Mouse (Mus musculus) forebrain, embryonic 11.5 days (tissue): Measurements from ENCODE around the gene Trip6. TPM values are rescaled to one million over a fixed set of nuclear protein-coding genes. Genes with fewer than 3 reads are reported as not detected.

Experiments used
- ATAC-seq: fragments of 200-750 bp; cut with Nextera tagmentation; replicated peaks from 2 replicates; pipeline ENCODE4 v1.8.0; 2017; ENCODE audit warnings: moderate TSS enrichment; ENCODE audit not compliant: low FRiP score
- DNase-seq: peaks from one replicate; pipeline ENCODE4 v3.0.0-alpha.2; 2017; ENCODE audit warnings: low spot score
- H3K27ac ChIP-seq: fragments of 300-500 bp; sonication (generic); 2 replicates; pipeline ENCODE4 v1.5.1; 2014; ENCODE audit warnings: low read depth, low read length
- H3K27me3 ChIP-seq: fragments of 300-500 bp; sonication (generic); 2 replicates; pipeline ENCODE4 v1.6.1; 2014; ENCODE audit warnings: mild to moderate bottlenecking, low read length, mixed read lengths; ENCODE audit not compliant: control insufficient read depth, insufficient read depth
- H3K36me3 ChIP-seq: fragments of 300-500 bp; sonication (generic); 2 replicates; pipeline ENCODE4 v1.6.1; 2014; ENCODE audit warnings: mild to moderate bottlenecking, low read length, moderate library complexity, mixed read lengths; ENCODE audit not compliant: control insufficient read depth, insufficient read depth
- H3K4me1 ChIP-seq: fragments of 300-500 bp; sonication (generic); replicated peaks from 2 replicates; pipeline ENCODE4 v1.6.1; 2014; ENCODE audit warnings: low read length, mixed read lengths; ENCODE audit not compliant: control insufficient read depth, insufficient read depth
- H3K4me2 ChIP-seq: fragments of 300-500 bp; sonication (generic); 2 replicates; pipeline ENCODE4 v1.6.1; 2014; ENCODE audit warnings: low read depth, mild to moderate bottlenecking, low read length, moderate library complexity, mixed read lengths; ENCODE audit not compliant: severe bottlenecking
- H3K4me3 ChIP-seq: fragments of 300-500 bp; sonication (generic); 2 replicates; pipeline ENCODE4 v1.5.1; 2014; ENCODE audit warnings: low read depth, low read length
- H3K9ac ChIP-seq: fragments of 300-500 bp; sonication (generic); 2 replicates; pipeline ENCODE4 v1.6.1; 2014; ENCODE audit warnings: low read length
- H3K9me3 ChIP-seq: fragments of 300-500 bp; sonication (generic); 2 replicates; pipeline ENCODE4 v1.6.1; 2016; ENCODE audit warnings: low read length, mixed read lengths; ENCODE audit not compliant: control insufficient read depth
- WGBS: fragments of 180-500 bp; shearing (Covaris S2); extraction: QIAGEN DNeasy Blood & Tissue Kit; methylation state at CpG from one replicate; pipeline ENCODE4 v1.1.7; 2014; 5-methylcytosine and 5-hydroxymethylcytosine counted together
- polyA plus RNA-seq: library from polyadenylated mRNA; unstranded; fragments of >200 nt; fragmentation: Nextera tagmentation; extraction: Ambion mirVana; gene quantifications from 2 replicates; pipeline ENCODE4 v1.2.1, GENCODE M21; 2014

Gene Trip6
- polyA plus RNA-seq: 50.1 and 56.7 TPM in 2 replicates

DNA sequence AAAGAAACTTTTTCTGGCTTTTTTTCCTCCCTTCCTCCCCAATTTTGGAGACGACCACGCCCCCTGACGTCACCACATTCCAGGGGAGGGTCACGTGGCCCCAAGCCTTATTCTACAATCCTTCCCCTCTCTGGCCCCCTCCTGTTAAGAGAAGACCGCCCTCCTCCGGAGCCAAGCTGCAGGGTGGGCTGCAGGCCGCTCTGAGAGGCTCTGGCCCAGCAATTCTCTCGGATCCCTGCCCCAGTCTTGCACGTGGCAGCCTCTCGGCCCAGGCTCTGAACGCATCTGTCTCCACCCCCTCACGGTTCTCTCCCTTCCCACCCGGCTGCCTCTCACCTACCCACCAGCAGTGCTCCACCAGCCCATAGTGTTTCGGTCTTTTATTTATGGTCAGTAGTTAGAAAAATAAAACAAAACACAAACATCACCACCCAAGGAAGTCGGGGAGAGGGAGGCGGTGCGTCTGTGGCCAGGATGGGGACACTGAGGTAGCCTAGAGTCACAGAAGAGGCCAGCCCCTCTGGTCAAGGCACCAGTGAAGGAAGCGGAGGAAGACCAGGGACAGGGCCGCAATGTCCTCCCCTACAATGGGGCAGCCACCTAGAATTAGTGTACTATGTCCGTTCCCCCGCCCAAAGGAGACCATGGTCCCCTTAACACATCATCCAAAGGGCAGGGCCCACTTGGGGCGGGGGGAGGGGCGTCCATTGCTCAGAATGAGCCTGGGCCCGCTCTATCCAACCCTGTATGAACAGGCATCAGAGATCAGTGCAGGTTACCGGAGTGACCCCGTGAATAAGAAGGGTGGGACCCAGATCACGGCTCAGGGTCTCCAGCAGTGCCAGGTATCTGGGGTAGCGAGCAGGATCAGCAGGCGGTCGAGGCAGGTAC is at the start of gene Trip6:
TSS of gene Trip6 (minus strand) at position 212 of the 891 bp plus-strand sequence.
- peak within 1 kb of the TSS; percentile 89 for H3K4me2 ChIP-seq
- ATAC-seq (peak; percentile 92), DNase-seq (peak; percentile 95)
- peaks cover 6% of the 10 kb centered on the region; the same call in 1 of the 2 replicates for H3K36me3 ChIP-seq
- WGBS: 9% methylated on average over 30 of the region's 30 CpGs
- H3K9ac ChIP-seq: peak within 1 kb of the TSS; percentile 87
- H3K4me1 ChIP-seq: peaks cover 19% of the 10 kb centered on the region
- no peaks in the 10 kb centered on the region for H3K9me3 ChIP-seq
- H3K27me3 ChIP-seq: no peaks in the 10 kb centered on the region
- H3K27ac ChIP-seq: peak within 1 kb of the TSS; percentile 82
- peak within 1 kb of the TSS; percentile 63 for H3K4me3 ChIP-seq

DNA sequence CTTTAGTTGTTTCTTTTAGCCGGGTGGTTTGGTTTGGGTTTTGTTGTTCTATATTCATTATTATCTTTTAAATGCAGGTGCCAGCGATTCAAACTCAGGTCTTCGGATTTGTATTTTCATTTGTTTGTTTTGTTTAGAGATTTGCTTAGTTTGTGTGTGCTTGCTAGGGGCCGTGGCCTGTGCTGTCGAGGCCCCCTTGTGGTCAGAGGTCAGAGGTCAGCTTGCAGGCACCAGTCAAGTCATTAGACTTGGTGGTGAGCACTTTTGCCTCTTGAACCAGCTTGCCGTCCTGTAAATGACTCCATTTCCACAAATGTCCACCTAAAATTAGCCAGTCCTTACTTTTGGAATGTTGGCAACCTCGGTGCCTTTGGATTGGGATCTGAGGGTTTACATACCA is 44.2 kb upstream of the Trip6 start:
- no peaks in the 10 kb centered on the region for H3K4me1 ChIP-seq
- no peak overlapping the region for H3K4me2 ChIP-seq
- H3K9me3 ChIP-seq: no peaks in the 10 kb centered on the region
- peaks cover 37% of the 10 kb centered on the region; the same call in 1 of the 2 replicates for H3K36me3 ChIP-seq
- no peak overlapping the region for H3K9ac ChIP-seq
- ATAC-seq (no peak), DNase-seq (no peak)
- H3K4me3 ChIP-seq: no peak overlapping the region
- 47% methylated on average over 7 of the region's 7 CpGs for WGBS
- H3K27me3 ChIP-seq: no peaks in the 10 kb centered on the region
- no peak overlapping the region for H3K27ac ChIP-seq

DNA sequence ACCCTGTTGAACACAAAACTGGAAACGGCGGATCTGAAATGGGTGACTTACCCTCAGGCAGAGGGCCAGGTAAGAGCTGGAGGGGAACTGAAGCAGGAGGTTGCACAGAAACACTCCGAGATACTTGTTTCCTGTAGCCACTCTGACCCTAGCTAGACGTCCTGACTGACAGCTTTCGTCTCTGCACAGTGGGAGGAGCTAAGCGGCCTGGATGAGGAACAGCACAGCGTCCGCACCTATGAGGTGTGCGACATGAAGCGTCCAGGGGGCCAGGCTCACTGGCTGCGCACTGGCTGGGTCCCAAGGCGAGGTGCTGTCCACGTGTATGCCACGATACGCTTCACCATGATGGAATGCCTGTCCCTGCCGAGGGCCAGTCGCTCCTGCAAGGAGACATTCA is 39.9 kb upstream of the Trip6 start:
- peaks cover 9% of the 10 kb centered on the region for H3K4me1 ChIP-seq
- no peak overlapping the region for H3K27ac ChIP-seq
- no peak overlapping the region for H3K9ac ChIP-seq
- 91% methylated on average over 17 of the region's 17 CpGs for WGBS
- peaks cover 14% of the 10 kb centered on the region; the same call in 1 of the 2 replicates for H3K36me3 ChIP-seq
- H3K27me3 ChIP-seq: no peaks in the 10 kb centered on the region
- H3K9me3 ChIP-seq: no peaks in the 10 kb centered on the region
- no peak overlapping the region for H3K4me3 ChIP-seq
- DNase-seq (no peak), ATAC-seq (no peak)
- no peak overlapping the region for H3K4me2 ChIP-seq

DNA sequence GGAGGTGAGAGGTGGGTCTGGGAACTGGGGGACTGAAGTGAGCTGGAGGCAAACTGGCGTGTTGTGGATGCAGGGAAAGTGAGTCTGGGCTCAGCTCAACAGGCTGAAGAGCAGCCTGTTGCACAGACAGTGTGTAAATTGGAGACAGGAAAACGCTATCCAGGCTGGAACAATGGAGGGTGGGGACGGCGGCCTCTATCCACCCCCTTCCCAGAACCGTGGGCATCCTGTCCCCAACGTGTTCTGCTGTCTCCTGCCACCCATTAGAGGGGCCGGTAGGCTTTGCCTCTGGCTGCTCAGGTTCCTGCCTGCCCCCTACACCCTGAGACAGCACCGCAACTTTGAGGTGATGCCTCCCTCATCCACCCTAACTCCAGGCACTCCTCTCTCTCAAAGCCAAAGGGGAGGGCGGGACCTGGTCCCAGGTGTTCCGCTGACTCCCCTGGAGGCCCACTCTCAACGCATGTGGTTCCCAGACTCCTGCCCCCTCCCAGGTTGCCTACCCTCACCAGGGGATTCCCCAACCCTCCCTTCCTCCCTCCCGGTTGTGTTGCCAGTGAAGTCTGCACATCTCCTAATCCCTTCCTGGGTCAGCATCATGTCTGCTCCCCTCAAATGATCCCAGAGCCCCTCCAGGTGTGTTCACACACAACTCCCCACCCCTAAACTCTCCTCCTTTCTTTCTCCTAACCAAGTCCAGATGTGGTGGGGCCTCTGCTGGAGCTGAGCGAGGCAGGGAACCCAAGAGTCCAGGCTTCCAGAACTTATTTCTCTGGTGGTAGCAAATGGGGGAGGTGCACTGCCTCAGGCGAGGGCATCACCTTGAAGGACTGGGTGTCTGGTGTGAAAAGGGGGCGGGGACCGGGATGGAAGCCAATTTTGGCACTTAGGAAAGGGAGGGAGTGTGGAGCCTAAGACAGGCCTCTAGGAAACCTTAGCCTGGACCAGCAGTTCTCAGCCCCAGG is 38.1 kb upstream of the Trip6 start:
- H3K4me1 ChIP-seq: peaks cover 22% of the 10 kb centered on the region
- peak overlapping the region; percentile 90 for H3K4me2 ChIP-seq
- no peaks in the 10 kb centered on the region for H3K9me3 ChIP-seq
- 23% methylated on average over 16 of the region's 16 CpGs for whole genome bisulfite sequencing
- no peak for DNase-seq
- H3K4me3 ChIP-seq: peak overlapping the region; percentile 88
- no peak overlapping the region for H3K27ac ChIP-seq
- peak overlapping the region; percentile 97 for H3K9ac ChIP-seq
- peaks cover 12% of the 10 kb centered on the region; the same call in 1 of the 2 replicates for H3K36me3 ChIP-seq
- ATAC-seq: no peak
- H3K27me3 ChIP-seq: no peaks in the 10 kb centered on the region

DNA sequence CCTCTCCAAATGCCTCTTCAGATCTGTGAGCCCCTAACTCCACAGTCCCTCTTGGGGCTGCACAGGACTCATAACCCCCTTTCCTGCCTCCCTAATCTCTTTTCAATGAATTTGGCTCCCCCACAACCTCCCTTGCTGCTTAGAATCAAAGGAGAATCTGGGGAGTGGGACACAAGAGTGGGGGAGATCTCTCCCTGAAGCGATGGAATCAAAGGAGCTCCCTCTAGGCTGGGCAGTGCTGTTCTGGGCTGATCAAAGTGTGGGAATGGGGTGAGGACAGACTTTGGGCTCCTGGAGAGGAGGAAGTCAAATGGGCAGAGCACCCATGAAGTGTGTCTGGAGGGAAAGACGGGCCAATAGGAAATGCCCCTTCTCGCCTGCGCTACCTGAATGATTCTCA is 37.2 kb upstream of the Trip6 start:
- Histone ChIP-seq H3K9ac (peak overlapping the region; percentile 97), H3K27ac (peak overlapping the region; percentile 65; the same call in 1 of the 2 replicates), H3K27me3 (no peaks in the 10 kb centered on the region), H3K4me1 (peaks cover 22% of the 10 kb centered on the region), H3K4me3 (peak overlapping the region; percentile 88), H3K4me2 (peak overlapping the region; percentile 90), H3K36me3 (peaks cover 9% of the 10 kb centered on the region; the same call in 1 of the 2 replicates), H3K9me3 (no peaks in the 10 kb centered on the region)
- ATAC-seq (no peak), DNase-seq (no peak)
- 10% methylated on average over 4 of the region's 4 CpGs for WGBS

DNA sequence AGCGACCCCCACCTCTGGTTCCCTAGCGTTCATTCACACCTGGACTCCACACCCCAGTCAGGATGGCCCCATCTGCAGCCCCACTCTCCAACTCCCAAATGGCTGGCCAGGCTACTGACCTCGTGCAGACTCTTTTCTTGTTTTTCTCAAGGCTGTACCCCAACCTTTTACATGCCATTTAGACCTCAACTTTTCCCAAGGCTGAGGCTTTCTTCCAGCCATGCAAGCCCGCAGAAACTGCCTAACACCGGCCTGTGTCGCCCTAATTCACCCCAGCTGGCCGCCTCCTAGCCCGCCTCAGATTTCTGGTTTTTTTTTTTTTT is 36.8 kb upstream of the Trip6 start:
- Histone ChIP-seq H3K4me1 (peaks cover 22% of the 10 kb centered on the region), H3K27me3 (no peaks in the 10 kb centered on the region), H3K27ac (peak overlapping the region; percentile 65), H3K36me3 (peaks cover 8% of the 10 kb centered on the region; the same call in 1 of the 2 replicates), H3K9ac (peak overlapping the region; percentile 97), H3K9me3 (no peaks in the 10 kb centered on the region), H3K4me2 (peak overlapping the region; percentile 90), H3K4me3 (peak overlapping the region; percentile 88)
- 0% methylated on average over 8 of the region's 8 CpGs for WGBS
- DNase-seq (no peak), ATAC-seq (no peak)

DNA sequence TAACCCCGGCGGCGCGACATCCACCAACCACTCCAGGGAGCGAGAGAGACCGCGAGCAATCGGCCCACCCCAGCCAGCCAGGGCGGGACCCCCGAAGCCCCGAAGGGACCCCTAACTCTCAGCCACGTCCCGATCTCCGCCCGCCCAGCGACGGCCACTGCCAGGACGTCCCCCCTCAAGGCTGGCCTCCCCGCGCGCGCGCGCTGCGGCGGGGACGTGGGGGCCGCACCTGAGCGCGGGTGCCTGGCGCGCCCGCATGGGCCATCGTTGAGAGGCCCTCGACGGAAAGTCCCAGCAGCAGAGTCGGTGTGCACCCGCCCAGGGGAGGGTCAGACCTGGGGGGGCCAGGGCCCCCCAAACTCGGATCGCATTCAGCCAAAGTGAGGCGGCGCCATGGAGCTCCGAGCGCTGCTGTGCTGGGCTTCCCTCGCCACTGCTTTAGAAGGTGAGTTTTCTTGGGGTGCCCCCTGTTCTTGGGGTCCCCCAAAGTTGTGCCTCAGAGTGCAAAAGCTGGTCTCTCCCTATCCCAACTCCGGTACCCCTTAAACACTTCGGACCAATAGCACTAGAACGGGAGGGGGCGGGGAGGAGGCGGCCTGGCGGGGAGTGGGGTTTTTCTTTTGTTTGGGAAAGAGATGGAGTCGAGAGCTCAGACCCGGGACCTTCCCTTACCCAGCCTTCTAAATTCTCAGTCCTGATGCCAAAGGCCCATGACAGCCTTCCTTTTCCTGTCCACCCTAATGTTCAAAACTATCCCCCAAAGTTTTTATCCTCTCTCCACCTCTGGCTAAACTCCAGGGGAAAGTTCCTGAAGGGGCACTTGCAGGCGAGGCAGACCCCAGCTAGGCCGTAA is 36.2 kb upstream of the Trip6 start:
- Histone ChIP-seq H3K4me1 (peaks cover 22% of the 10 kb centered on the region), H3K27me3 (no peaks in the 10 kb centered on the region), H3K4me2 (peak overlapping the region; percentile 90), H3K4me3 (peak overlapping the region; percentile 88), H3K9ac (peak overlapping the region; percentile 97), H3K36me3 (peaks cover 4% of the 10 kb centered on the region; the same call in 1 of the 2 replicates), H3K27ac (peak overlapping the region; percentile 81), H3K9me3 (no peaks in the 10 kb centered on the region)
- no peak for DNase-seq
- WGBS: under 1% methylated on average over 55 of the region's 55 CpGs
- ATAC-seq: peak; percentile 61
